Mouse (Mus musculus) bone marrow macrophage, adult 2 months (primary cell): Measurements from ENCODE around the gene Defb43. TPM values are rescaled to one million over a fixed set of nuclear protein-coding genes. Genes with fewer than 3 reads are reported as not detected.

ENCODE experiments used
- H3K27ac ChIP-seq: 2 replicates; pipeline ENCODE4 v1.5.1; 2012; ENCODE audit warnings: low read depth, low read length; ENCODE audit not compliant: insufficient read depth
- H3K4me1 ChIP-seq: 2 replicates; pipeline ENCODE4 v1.6.1; 2012; ENCODE audit warnings: low read length; ENCODE audit not compliant: control insufficient read depth, insufficient read depth
- H3K4me3 ChIP-seq: 2 replicates; pipeline ENCODE4 v1.5.1; 2012; ENCODE audit warnings: mild to moderate bottlenecking, low read length, moderate library complexity; ENCODE audit not compliant: insufficient read depth
- CTCF ChIP-seq: IDR thresholded peaks from 2 replicates; pipeline ENCODE4 v1.5.1; 2012; ENCODE audit warnings: low read depth, mild to moderate bottlenecking, low read length, moderate library complexity
- POLR2A ChIP-seq: IDR thresholded peaks from 2 replicates; pipeline ENCODE4 v1.6.1; 2012; ENCODE audit warnings: mild to moderate bottlenecking, low read depth, low read length, borderline replicate concordance
- polyA plus RNA-seq: library from polyadenylated mRNA; stranded (reverse); fragments of >200 nt; gene quantifications from 2 replicates; pipeline ENCODE4 v1.2.4, GENCODE M21; 2012; ENCODE audit not compliant: missing spikeins, insufficient read depth, insufficient read length

Defb43 gene
- polyA plus RNA-seq, 1 experiment: not detected

DNA sequence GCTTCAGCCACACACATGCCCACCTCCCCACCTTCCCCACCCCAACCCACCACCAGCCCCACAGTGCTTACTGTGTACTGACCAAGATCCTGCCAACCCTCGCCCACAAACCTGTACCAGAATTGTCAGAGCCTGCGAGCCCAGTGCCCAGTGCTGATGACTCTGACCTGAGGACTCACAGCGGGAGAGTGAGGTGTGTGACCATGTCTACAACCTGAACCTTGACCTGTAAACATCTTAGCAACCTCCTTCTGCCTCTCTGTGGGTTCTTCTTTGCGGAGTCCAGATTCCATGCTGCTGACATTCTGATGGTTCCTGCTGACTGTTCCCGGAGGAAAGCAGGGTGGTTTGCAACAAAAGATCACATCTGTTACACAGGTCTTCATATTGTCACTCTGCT is 53.8 kb downstream of the Defb43 start:
- Histone ChIP-seq H3K4me1 (no peaks in the 10 kb centered on the region), H3K27ac (no peak overlapping the region), H3K4me3 (no peak overlapping the region)
- TF ChIP-seq CTCF (no peak), POLR2A (no peak)

- Histone ChIP-seq H3K4me1 (no peaks in the 10 kb centered on the region), H3K4me3 (no peak overlapping the region), H3K27ac (no peak overlapping the region)
- TF ChIP-seq POLR2A (no peak), CTCF (no peak)
These were observed 55.2 kb downstream of the Defb43 start for GRCm38 (mm10) chr14:63066630-63067310.

Other genes starting within 250 kb of the Defb43 start
- 80.6 and 83.5 TPM in 2 replicates for gene Wdfy2, start 174.1 kb upstream of the Defb43 start, polyA plus RNA-seq
- gene Defb48, start 27.3 kb upstream of the Defb43 start, polyA plus RNA-seq: not detected in 2 replicates
- not detected in 2 replicates for gene Defb47, start 13.7 kb upstream of the Defb43 start, polyA plus RNA-seq
- 0.69 TPM in 1 of 2 replicates, not detected in the other for gene Defb42, start 35.2 kb downstream of the Defb43 start, polyA plus RNA-seq
- gene Defb30, start 38.2 kb downstream of the Defb43 start, polyA plus RNA-seq: not detected in 2 replicates